Mouse (Mus musculus) kidney, adult 2 months (tissue): ENCODE measurements around the gene Polr1e. TPM values are rescaled to one million over a fixed set of nuclear protein-coding genes. Genes with fewer than 3 reads are reported as not detected.

Experiments
- DNase-seq: peaks from one replicate; pipeline ENCODE4 v3.0.0; 2021
- H3K27ac ChIP-seq: fragments of 200-500 bp; 2 replicates; pipeline ENCODE4 v1.5.1; 2012; ENCODE audit warnings: low read depth, low read length, control low read depth, inconsistent platforms; ENCODE audit not compliant: insufficient read depth
- H3K27me3 ChIP-seq: fragments of 200-500 bp; replicated peaks from 2 replicates; pipeline ENCODE4 v1.6.1; 2012; ENCODE audit warnings: mild to moderate bottlenecking, moderate library complexity, low read length, inconsistent platforms; ENCODE audit not compliant: control insufficient read depth, insufficient read depth
- H3K36me3 ChIP-seq: fragments of 200-500 bp; 2 replicates; pipeline ENCODE4 v1.6.1; 2012; ENCODE audit warnings: mild to moderate bottlenecking, moderate library complexity, low read length, inconsistent platforms; ENCODE audit not compliant: control insufficient read depth, insufficient read depth
- H3K4me1 ChIP-seq: fragments of 200-500 bp; 2 replicates; pipeline ENCODE4 v1.6.1; 2011; ENCODE audit warnings: low read length; ENCODE audit not compliant: control insufficient read depth, insufficient read depth
- H3K4me3 ChIP-seq: fragments of 200-500 bp; 2 replicates; pipeline ENCODE4 v1.5.1; 2011; ENCODE audit warnings: mild to moderate bottlenecking, low read depth, low read length, control low read depth; ENCODE audit not compliant: insufficient read depth
- CTCF ChIP-seq: fragments of 200-500 bp; conservative IDR thresholded peaks from 2 replicates; pipeline ENCODE4 v1.5.1; 2011; ENCODE audit warnings: low read depth, mild to moderate bottlenecking, control low read depth, low read length, moderate library complexity, mixed read lengths; ENCODE audit not compliant: insufficient read depth, insufficient read length
- POLR2A ChIP-seq: fragments of 200-500 bp; IDR thresholded peaks from one replicate; pipeline ENCODE4 v1.6.1; 2011; ENCODE audit warnings: low read depth, low read length, control low read depth
- WGBS: fragments of 180-500 bp; shearing (Covaris S2); methylation state at CpG from one replicate; pipeline ENCODE4 v1.1.7; 2018; 5-methylcytosine and 5-hydroxymethylcytosine counted together
- polyA plus RNA-seq: library from polyadenylated mRNA; depleted of rRNA; stranded (reverse); fragments of >200 nt; gene quantifications from 2 replicates; pipeline ENCODE4 v1.2.3, GENCODE M21; 2012

The Polr1e gene
- polyA plus RNA-seq, 1 experiment: 6.2 TPM

GRCm38 (mm10) chr4:44976921-44977710, 41.3 kb upstream of the Polr1e start:
- H3K4me3 ChIP-seq: no peak overlapping the region
- peaks cover 20% of the 10 kb centered on the region for H3K4me1 ChIP-seq
- DNase-seq: no peak
- no peak overlapping the region for H3K27ac ChIP-seq
- no peaks in the 10 kb centered on the region for H3K36me3 ChIP-seq
- TF ChIP-seq CTCF (peak; percentile 26; the same call in 1 of the 2 replicates), POLR2A (no peak)
- no peaks in the 10 kb centered on the region for H3K27me3 ChIP-seq
- 82% methylated on average over 10 of the region's 10 CpGs for WGBS

DNA sequence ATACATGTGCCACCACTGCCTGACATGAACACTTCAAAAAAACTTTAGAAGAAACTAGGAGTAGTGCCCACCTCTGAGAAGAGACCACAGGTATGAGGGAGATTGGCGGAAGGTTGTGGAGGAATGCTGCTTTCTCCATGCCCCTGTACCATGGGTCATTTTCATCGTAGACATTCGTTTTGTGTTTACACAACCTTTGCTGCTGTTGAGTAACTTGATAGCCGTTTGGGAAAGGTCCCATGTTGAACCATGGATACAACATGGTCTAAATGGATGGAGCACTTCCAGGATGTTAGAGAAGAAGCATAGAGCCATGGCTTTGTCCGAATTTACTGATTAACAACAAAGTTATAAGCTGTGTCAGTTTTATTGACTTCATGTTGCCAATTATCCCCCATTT, 40.2 kb upstream of the Polr1e start:
- WGBS: 64% methylated on average over 5 of the region's 5 CpGs
- H3K27me3 ChIP-seq: no peaks in the 10 kb centered on the region
- H3K4me1 ChIP-seq: peaks cover 24% of the 10 kb centered on the region
- H3K4me3 ChIP-seq: no peak overlapping the region
- TF ChIP-seq CTCF: no peak
- TF ChIP-seq POLR2A: no peak
- no peak overlapping the region for H3K27ac ChIP-seq
- H3K36me3 ChIP-seq: no peaks in the 10 kb centered on the region
- no peak for DNase-seq

GRCm38 (mm10) chr4:44979794-44980338, 38.5 kb upstream of the Polr1e start:
- WGBS: 29% methylated on average over 7 of the region's 7 CpGs
- TF ChIP-seq POLR2A: no peak
- TF ChIP-seq CTCF: no peak
- Histone ChIP-seq H3K36me3 (no peaks in the 10 kb centered on the region), H3K27ac (peak overlapping the region; percentile 91), H3K27me3 (no peaks in the 10 kb centered on the region), H3K4me3 (no peak overlapping the region), H3K4me1 (peaks cover 28% of the 10 kb centered on the region)
- peak; percentile 84 for DNase-seq

- peaks cover 28% of the 10 kb centered on the region for H3K4me1 ChIP-seq
- TF ChIP-seq POLR2A (peak; percentile 81), CTCF (no peak; the same call in 1 of the 2 replicates)
- H3K27ac ChIP-seq: peak within 1 kb of the TSS; percentile 99
- under 1% methylated on average over 40 of the region's 40 CpGs for WGBS
- DNase-seq: peak; percentile 93
- no peaks in the 10 kb centered on the region for H3K36me3 ChIP-seq
- H3K4me3 ChIP-seq: peak within 1 kb of the TSS; percentile 92
- no peaks in the 10 kb centered on the region for H3K27me3 ChIP-seq
These were observed 37.0 kb upstream of the Polr1e start, which contains the start of gene Grhpr for GRCm38 (mm10) chr4:44981280-44981973. Gene Grhpr, plus strand, starts transcription at chr4:44981395.

- H3K36me3 ChIP-seq: no peaks in the 10 kb centered on the region
- WGBS: 14% methylated on average over 5 of the region's 5 CpGs
These were observed 36.5 kb upstream of the Polr1e start for GRCm38 (mm10) chr4:44981974-44982287.

DNA sequence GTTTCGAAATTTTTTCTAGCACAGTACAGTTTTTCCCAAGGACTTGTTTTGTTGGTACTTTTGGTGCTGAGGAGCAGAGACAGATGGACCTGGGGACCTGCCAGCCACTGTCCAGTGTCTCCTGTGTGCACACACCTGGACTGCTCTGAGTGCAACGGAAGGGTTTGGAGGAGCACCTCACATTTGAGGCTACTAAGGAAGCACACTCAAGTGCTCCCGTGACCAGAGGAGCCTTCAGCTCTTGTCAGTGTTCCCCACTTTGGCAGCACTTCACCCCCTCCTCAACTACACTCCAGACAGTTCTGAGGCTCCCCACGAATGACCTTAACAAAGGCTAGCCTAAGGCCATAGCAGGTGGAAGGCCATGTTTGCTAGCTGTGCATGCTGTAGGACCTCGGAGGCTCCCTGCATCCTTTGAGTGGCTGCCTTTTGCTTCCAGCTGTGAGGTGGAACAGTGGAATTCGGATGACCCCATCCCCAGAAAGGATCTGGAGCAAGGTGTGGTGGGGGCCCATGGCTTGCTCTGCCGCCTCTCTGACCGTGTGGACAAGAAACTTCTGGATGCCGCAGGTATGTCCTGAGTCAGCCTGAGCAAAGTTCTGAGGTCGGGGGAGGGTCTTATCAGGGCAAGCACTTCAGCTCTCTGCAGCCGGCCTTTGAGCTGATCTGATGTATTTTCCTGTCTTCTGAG, 35.8 kb upstream of the Polr1e start:
- no peaks in the 10 kb centered on the region for H3K36me3 ChIP-seq
- peak overlapping the region; percentile 92 for H3K4me3 ChIP-seq
- peaks cover 28% of the 10 kb centered on the region for H3K4me1 ChIP-seq
- 61% methylated on average over 11 of the region's 11 CpGs for WGBS
- H3K27me3 ChIP-seq: no peaks in the 10 kb centered on the region
- TF ChIP-seq POLR2A: no peak
- TF ChIP-seq CTCF: no peak
- DNase-seq: peak; percentile 55
- H3K27ac ChIP-seq: peak overlapping the region; percentile 99

More at GRCm38 (mm10) chr4:44981974-44982287, 36.5 kb upstream of the Polr1e start:
- Histone ChIP-seq H3K27ac (peak overlapping the region; percentile 99), H3K4me1 (peaks cover 28% of the 10 kb centered on the region), H3K4me3 (peak overlapping the region; percentile 92), H3K27me3 (no peaks in the 10 kb centered on the region)
- TF ChIP-seq CTCF (no peak), POLR2A (no peak)
- peak; percentile 82 for DNase-seq
